Mouse (Mus musculus): ENCODE measurements around the gene Zzz3. TPM values are rescaled to one million over a fixed set of nuclear protein-coding genes. Genes with fewer than 3 reads are reported as not detected.
A peak's percentile ranks its signal among the peaks of the same experiment; 100 is the strongest.

Zzz3 gene
- polyA plus RNA-seq, 1 experiment = 77.3 TPM

GRCm38 (mm10) chr3:152507900-152508299 lies 112.6 kb downstream of the Zzz3 start:
- Histone ChIP-seq H3K27ac (ENCODE audit: insufficient read depth, low read length) (peak overlapping the region; percentile 58), H3K4me1 (ENCODE audit: control insufficient read depth, insufficient read depth, low read length) (peaks cover 24% of the 10 kb centered on the region), H3K4me3 (ENCODE audit: insufficient read depth, low read length) (no peak overlapping the region)
- TF ChIP-seq POLR2A (IDR thresholded peaks at IDR 0.05; ENCODE audit: low read depth, low read length) (no peak), CTCF (IDR thresholded peaks at IDR 0.05; ENCODE audit: borderline replicate concordance, insufficient read depth, low read length) (no peak)

GRCm38 (mm10) chr3:152508419-152508993 lies 113.2 kb downstream of the Zzz3 start:
- H3K4me1 ChIP-seq (ENCODE audit: control insufficient read depth, insufficient read depth, low read length) = peaks cover 26% of the 10 kb centered on the region
- H3K4me3 ChIP-seq (ENCODE audit: insufficient read depth, low read length) = no peak overlapping the region
- peak overlapping the region; percentile 58 for H3K27ac ChIP-seq (ENCODE audit: insufficient read depth, low read length)
- no peak for TF ChIP-seq POLR2A (IDR thresholded peaks at IDR 0.05; ENCODE audit: low read depth, low read length)
- no peak for TF ChIP-seq CTCF (IDR thresholded peaks at IDR 0.05; ENCODE audit: borderline replicate concordance, insufficient read depth, low read length)

- H3K4me1 ChIP-seq (ENCODE audit: control insufficient read depth, insufficient read depth, low read length) = peaks cover 33% of the 10 kb centered on the region
- H3K4me3 ChIP-seq (ENCODE audit: insufficient read depth, low read length) = no peak overlapping the region
- TF ChIP-seq POLR2A (IDR thresholded peaks at IDR 0.05; ENCODE audit: low read depth, low read length) (no peak), CTCF (IDR thresholded peaks at IDR 0.05; ENCODE audit: borderline replicate concordance, insufficient read depth, low read length) (no peak)
- no peak overlapping the region for H3K27ac ChIP-seq (ENCODE audit: insufficient read depth, low read length)
Observed at GRCm38 (mm10) chr3:152509268-152509667, 114.0 kb downstream of the Zzz3 start.

Other genes with a start within 250 kb of the Zzz3 start
- gene Gipc2, start 229.2 kb upstream of the Zzz3 start, polyA plus RNA-seq (2011; ENCODE audit: insufficient read length, low read depth, missing spikeins) = 1.9 and 3.9 TPM in 2 replicates
- 94.2 and 127 TPM in 2 replicates for gene Dnajb4, start 185.2 kb upstream of the Zzz3 start, polyA plus RNA-seq (2011; ENCODE audit: insufficient read length, low read depth, missing spikeins)
- gene Fubp1, start 185.1 kb upstream of the Zzz3 start, polyA plus RNA-seq (2011; ENCODE audit: insufficient read length, low read depth, missing spikeins) = 138 and 142 TPM in 2 replicates
- 144 and 152 TPM in 2 replicates for gene Nexn, start 129.1 kb upstream of the Zzz3 start, polyA plus RNA-seq (2011; ENCODE audit: insufficient read length, low read depth, missing spikeins)
- 9.9 and 13.2 TPM in 2 replicates for gene Miga1, start 55.1 kb upstream of the Zzz3 start, polyA plus RNA-seq (2011; ENCODE audit: insufficient read length, low read depth, missing spikeins)
- 55.2 and 63.9 TPM in 2 replicates for gene Usp33, start 49.0 kb upstream of the Zzz3 start, polyA plus RNA-seq (2011; ENCODE audit: insufficient read length, low read depth, missing spikeins)